Mouse (Mus musculus): ENCODE measurements around the gene Tgfbi. TPM values are rescaled to one million over a fixed set of nuclear protein-coding genes. Genes with fewer than 3 reads are reported as not detected.
A peak's percentile ranks its signal among the peaks of the same experiment; 100 is the strongest.

Gene Tgfbi
- polyA plus RNA-seq, 1 experiment = 125 TPM

GRCm38 (mm10) chr13:56645744-56646143 is 36.4 kb downstream of the Tgfbi start:
- TF ChIP-seq POLR2A (IDR thresholded peaks at IDR 0.05; ENCODE audit: low read depth, low read length) (no peak), CTCF (IDR thresholded peaks at IDR 0.05; ENCODE audit: borderline replicate concordance, insufficient read depth, low read length) (no peak)
- H3K27ac ChIP-seq (ENCODE audit: insufficient read depth, low read length) = no peak overlapping the region
- H3K4me1 ChIP-seq (ENCODE audit: control insufficient read depth, insufficient read depth, low read length) = peaks cover 10% of the 10 kb centered on the region
- H3K4me3 ChIP-seq (ENCODE audit: insufficient read depth, low read length) = no peak overlapping the region

- Histone ChIP-seq H3K4me3 (ENCODE audit: insufficient read depth, low read length) (no peak overlapping the region), H3K27ac (ENCODE audit: insufficient read depth, low read length) (peak overlapping the region; percentile 29), H3K4me1 (ENCODE audit: control insufficient read depth, insufficient read depth, low read length) (peaks cover 10% of the 10 kb centered on the region)
- TF ChIP-seq CTCF (IDR thresholded peaks at IDR 0.05; ENCODE audit: borderline replicate concordance, insufficient read depth, low read length) (no peak), POLR2A (IDR thresholded peaks at IDR 0.05; ENCODE audit: low read depth, low read length) (no peak)
Measured at GRCm38 (mm10) chr13:56647597-56648405, 38.5 kb downstream of the Tgfbi start.

- Histone ChIP-seq H3K27ac (ENCODE audit: insufficient read depth, low read length) (no peak overlapping the region), H3K4me1 (ENCODE audit: control insufficient read depth, insufficient read depth, low read length) (peaks cover 10% of the 10 kb centered on the region), H3K4me3 (ENCODE audit: insufficient read depth, low read length) (no peak overlapping the region)
- TF ChIP-seq POLR2A (IDR thresholded peaks at IDR 0.05; ENCODE audit: low read depth, low read length) (no peak), CTCF (IDR thresholded peaks at IDR 0.05; ENCODE audit: borderline replicate concordance, insufficient read depth, low read length) (no peak)
Measured at GRCm38 (mm10) chr13:56650020-56650419, 40.7 kb downstream of the Tgfbi start.

- H3K27ac ChIP-seq (ENCODE audit: insufficient read depth, low read length) = no peak overlapping the region
- peaks cover 10% of the 10 kb centered on the region for H3K4me1 ChIP-seq (ENCODE audit: control insufficient read depth, insufficient read depth, low read length)
Measured at GRCm38 (mm10) chr13:56652381-56652780, 43.1 kb downstream of the Tgfbi start.

GRCm38 (mm10) chr13:56654176-56654575 is 44.9 kb downstream of the Tgfbi start:
- TF ChIP-seq POLR2A (IDR thresholded peaks at IDR 0.05; ENCODE audit: low read depth, low read length) (no peak), CTCF (IDR thresholded peaks at IDR 0.05; ENCODE audit: borderline replicate concordance, insufficient read depth, low read length) (no peak)
- Histone ChIP-seq H3K27ac (ENCODE audit: insufficient read depth, low read length) (no peak overlapping the region), H3K4me1 (ENCODE audit: control insufficient read depth, insufficient read depth, low read length) (no peaks in the 10 kb centered on the region; the same call in 1 of the 2 replicates)

More at GRCm38 (mm10) chr13:56652381-56652780, 43.1 kb downstream of the Tgfbi start:
- no peak overlapping the region for H3K4me3 ChIP-seq (ENCODE audit: insufficient read depth, low read length)
- no peak for TF ChIP-seq CTCF (IDR thresholded peaks at IDR 0.05; ENCODE audit: borderline replicate concordance, insufficient read depth, low read length)
- TF ChIP-seq POLR2A (IDR thresholded peaks at IDR 0.05; ENCODE audit: low read depth, low read length) = no peak

GRCm38 (mm10) chr13:56657946-56658512 is 48.7 kb downstream of the Tgfbi start:
- TF ChIP-seq CTCF (IDR thresholded peaks at IDR 0.05; ENCODE audit: borderline replicate concordance, insufficient read depth, low read length) (peak; percentile 77; the same call in 1 of the 2 replicates), POLR2A (IDR thresholded peaks at IDR 0.05; ENCODE audit: low read depth, low read length) (no peak)
- no peak overlapping the region for H3K4me3 ChIP-seq (ENCODE audit: insufficient read depth, low read length)
- no peak overlapping the region for H3K27ac ChIP-seq (ENCODE audit: insufficient read depth, low read length)
- H3K4me1 ChIP-seq (ENCODE audit: control insufficient read depth, insufficient read depth, low read length) = no peaks in the 10 kb centered on the region

More at GRCm38 (mm10) chr13:56654176-56654575, 44.9 kb downstream of the Tgfbi start:
- H3K4me3 ChIP-seq (ENCODE audit: insufficient read depth, low read length) = no peak overlapping the region

GRCm38 (mm10) chr13:56658931-56659330 is 49.6 kb downstream of the Tgfbi start:
- Histone ChIP-seq H3K27ac (ENCODE audit: insufficient read depth, low read length) (no peak overlapping the region), H3K4me1 (ENCODE audit: control insufficient read depth, insufficient read depth, low read length) (0 out of 2 replicates have a peak, but pooled peaks cover under 1% of the 10 kb centered on the region), H3K4me3 (ENCODE audit: insufficient read depth, low read length) (no peak overlapping the region)
- TF ChIP-seq CTCF (IDR thresholded peaks at IDR 0.05; ENCODE audit: borderline replicate concordance, insufficient read depth, low read length) (no peak), POLR2A (IDR thresholded peaks at IDR 0.05; ENCODE audit: low read depth, low read length) (no peak)

- TF ChIP-seq CTCF (IDR thresholded peaks at IDR 0.05; ENCODE audit: borderline replicate concordance, insufficient read depth, low read length) = no peak
- TF ChIP-seq POLR2A (IDR thresholded peaks at IDR 0.05; ENCODE audit: low read depth, low read length) = no peak
- peaks cover 7% of the 10 kb centered on the region; the same call in 1 of the 2 replicates for H3K4me1 ChIP-seq (ENCODE audit: control insufficient read depth, insufficient read depth, low read length)
- no peak overlapping the region for H3K27ac ChIP-seq (ENCODE audit: insufficient read depth, low read length)
- no peak overlapping the region for H3K4me3 ChIP-seq (ENCODE audit: insufficient read depth, low read length)
Measured at GRCm38 (mm10) chr13:56661914-56662621, 52.7 kb downstream of the Tgfbi start.

- Histone ChIP-seq H3K27ac (ENCODE audit: insufficient read depth, low read length) (no peak overlapping the region; the same call in 1 of the 2 replicates), H3K4me3 (ENCODE audit: insufficient read depth, low read length) (no peak overlapping the region), H3K4me1 (ENCODE audit: control insufficient read depth, insufficient read depth, low read length) (peaks cover 7% of the 10 kb centered on the region; the same call in 1 of the 2 replicates)
- no peak for TF ChIP-seq POLR2A (IDR thresholded peaks at IDR 0.05; ENCODE audit: low read depth, low read length)
- no peak for TF ChIP-seq CTCF (IDR thresholded peaks at IDR 0.05; ENCODE audit: borderline replicate concordance, insufficient read depth, low read length)
Measured at GRCm38 (mm10) chr13:56664256-56665170, 55.2 kb downstream of the Tgfbi start.
